Mouse (Mus musculus): ENCODE measurements around the gene Hps1. TPM values are rescaled to one million over a fixed set of nuclear protein-coding genes. Genes with fewer than 3 reads are reported as not detected.

Hps1 gene
- 15.6 and 18.0 TPM in 2 replicates for total RNA-seq (2023)

GRCm38 (mm10) chr19:42779531-42780155, at the start of gene Hps1:
Hps1 (minus strand) TSS chr19:42779978.

GRCm38 (mm10) chr19:42752363-42752931, 27.3 kb downstream of the Hps1 start, which contains the start of gene Pyroxd2:
Pyroxd2 (minus strand) TSS chr19:42752775.

Other genes with a start within 250 kb of the Hps1 start
- 0.22 TPM in 1 of 2 replicates, not detected in the other for gene Loxl4, start 167.2 kb downstream of the Hps1 start, total RNA-seq (2023)
- gene Pyroxd2, start 27.2 kb downstream of the Hps1 start, total RNA-seq (2023), result 7.3 and 9.0 TPM in 2 replicates

Measured in neutrophil, adult 65 days (primary cell).